Comparison of ENCODE assay signal across 11 mouse cellular contexts in genomic region chr5:115524471-115524870, GRCm38 (mm10). TPM values are rescaled to one million over a fixed set of nuclear protein-coding genes. Genes with fewer than 3 reads are reported as not detected.
DNase-seq lines count a peak whose midpoint lies in the region; ATAC-seq and TF ChIP-seq lines count a peak whose summit lies in the region.
"Had no signal": no experiment of that assay in that cellular context is flagged by ENCODE, and none has a peak within 500 bp of the region (broad histone marks: within the 10 kb centered on the region; RNA-seq: fewer than 3 reads in every experiment).

No protein-coding gene starts in this region.

- no peak overlapping the region for H3K4me3 ChIP-seq in kidney, adult 2 months (ENCODE audit: insufficient read depth, low read depth, low read length)
- H3K4me3 ChIP-seq in neural tube, embryonic 12.5 days: no peak overlapping the region
- no peak overlapping the region for H3K4me3 ChIP-seq in intestine, embryonic 16.5 days (ENCODE audit: low read length)
- H3K4me3 ChIP-seq in stomach, postnatal 0 days (ENCODE audit: low read depth, low read length): no peak overlapping the region

- H3K36me3 ChIP-seq in kidney, adult 2 months (ENCODE audit: control insufficient read depth, insufficient read depth, low read length): no peaks in the 10 kb centered on the region
- H3K36me3 ChIP-seq in neural tube, embryonic 12.5 days: no peaks in the 10 kb centered on the region
- H3K36me3 ChIP-seq in intestine, embryonic 16.5 days (ENCODE audit: control insufficient read depth, insufficient read depth, low read length): no peaks in the 10 kb centered on the region
- no peaks in the 10 kb centered on the region for H3K36me3 ChIP-seq in stomach, postnatal 0 days (ENCODE audit: control insufficient read depth, insufficient read depth, low read length)

- TF ChIP-seq POLR2A in kidney, adult 2 months (IDR thresholded peaks at IDR 0.05; ENCODE audit: low read depth, low read length): no peak

- DNase-seq in kidney, adult 2 months: no peak
- no peak for DNase-seq in kidney, adult 11 months
- DNase-seq in neural tube, embryonic 10.5 days (ENCODE audit: extremely low spot score, low spot score): no peak
- no peak for DNase-seq in stomach, postnatal 0 days (ENCODE audit: low spot score)
- DNase-seq in urinary bladder, adult 2 months (ENCODE audit: low spot score): no peak
- no peak for DNase-seq in right cerebral cortex, adult 18-20 months
- DNase-seq: adrenal gland, adult 8-10 months; cerebellum, adult 8-10 months; right cerebral cortex, postnatal 25 days had no signal

- 41% methylated on average over 12 of the region's 12 CpGs for WGBS in kidney, adult 2 months
- 52% methylated on average over 12 of the region's 12 CpGs for WGBS in neural tube, embryonic 12.5 days
- 52% methylated on average over 12 of the region's 12 CpGs for WGBS in intestine, embryonic 16.5 days
- WGBS in stomach, postnatal 0 days: 58% methylated on average over 12 of the region's 12 CpGs

- no peak overlapping the region for H3K9ac ChIP-seq in neural tube, embryonic 12.5 days
- H3K9ac ChIP-seq in intestine, embryonic 16.5 days (ENCODE audit: low read depth, low read length): peak overlapping the region; percentile 1
- H3K9ac ChIP-seq in stomach, postnatal 0 days (ENCODE audit: low read length): 0 out of 2 replicates have a peak overlapping the region, but pooled peaks have one; percentile 31

- peak overlapping the region; percentile 36 for H3K4me2 ChIP-seq in neural tube, embryonic 12.5 days (replicated peaks)
- no peak overlapping the region for H3K4me2 ChIP-seq in intestine, embryonic 16.5 days (ENCODE audit: low read depth, low read length)
- no peak overlapping the region; the same call in 1 of the 2 replicates for H3K4me2 ChIP-seq in stomach, postnatal 0 days (replicated peaks; ENCODE audit: low read depth)

- no peak for TF ChIP-seq EP300 in stomach, postnatal 0 days (optimal IDR thresholded peaks at IDR 0.05)

- no peak for TF ChIP-seq CTCF in kidney, adult 2 months (conservative IDR thresholded peaks at IDR 0.05; ENCODE audit: insufficient read depth, insufficient read length, low read depth, low read length)
- TF ChIP-seq CTCF in stomach, postnatal 0 days (IDR thresholded peaks at IDR 0.05; ENCODE audit: low read depth): no peak

- ATAC-seq in neural tube, embryonic 12.5 days (ENCODE audit: low FRiP score, low read depth): no peak
- ATAC-seq in intestine, embryonic 16.5 days: 0 out of 2 replicates have a peak, but pooled peaks have one; percentile 8
- ATAC-seq in stomach, postnatal 0 days (ENCODE audit: low FRiP score, low TSS enrichment): no peak

- H3K27ac ChIP-seq in kidney, adult 2 months (ENCODE audit: insufficient read depth, low read depth, low read length): peak overlapping the region; percentile 75
- H3K27ac ChIP-seq in neural tube, embryonic 12.5 days: no peak overlapping the region
- H3K27ac ChIP-seq in intestine, embryonic 16.5 days (ENCODE audit: low read length): peak overlapping the region; percentile 11; the same call in 1 of the 2 replicates
- H3K27ac ChIP-seq in stomach, postnatal 0 days (replicated peaks): peak overlapping the region; percentile 63; the same call in 1 of the 2 replicates

- peaks cover 68% of the 10 kb centered on the region for H3K4me1 ChIP-seq in kidney, adult 2 months (ENCODE audit: control insufficient read depth, insufficient read depth, low read length)
- H3K4me1 ChIP-seq in neural tube, embryonic 12.5 days: peaks cover 16% of the 10 kb centered on the region
- peaks cover 64% of the 10 kb centered on the region for H3K4me1 ChIP-seq in intestine, embryonic 16.5 days (ENCODE audit: control insufficient read depth, insufficient read depth, low read length)
- H3K4me1 ChIP-seq in stomach, postnatal 0 days (replicated peaks; ENCODE audit: control insufficient read depth, insufficient read depth): peaks cover 10% of the 10 kb centered on the region; the same call in 1 of the 2 replicates

- no peaks in the 10 kb centered on the region for H3K27me3 ChIP-seq in kidney, adult 2 months (replicated peaks; ENCODE audit: control insufficient read depth, insufficient read depth, low read length)
- H3K27me3 ChIP-seq in neural tube, embryonic 12.5 days (replicated peaks): no peaks in the 10 kb centered on the region
- no peaks in the 10 kb centered on the region for H3K27me3 ChIP-seq in intestine, embryonic 16.5 days (replicated peaks; ENCODE audit: control insufficient read depth, insufficient read depth, low read length)
- H3K27me3 ChIP-seq in stomach, postnatal 0 days (ENCODE audit: control insufficient read depth, insufficient read depth, low read length): no peaks in the 10 kb centered on the region

- H3K9me3 ChIP-seq in neural tube, embryonic 12.5 days: no peaks in the 10 kb centered on the region
- H3K9me3 ChIP-seq in intestine, embryonic 16.5 days (ENCODE audit: control insufficient read depth, low read length): no peaks in the 10 kb centered on the region
- H3K9me3 ChIP-seq in stomach, postnatal 0 days (ENCODE audit: control insufficient read depth, low read length): no peaks in the 10 kb centered on the region

RNA-seq across cellular contexts. Expression of gene Pxn, which starts 18.0 kb away (rescaled TPM):
- polyA plus RNA-seq in kidney, adult 2 months (2012; rRNA removed): 101 and 122 TPM in 2 replicates
- 29.4 and 33.5 TPM in 2 replicates for polyA plus RNA-seq in neural tube, embryonic 12.5 days (2016; fragmentation: Nextera tagmentation; extraction: Ambion mirVana)
- 71.9 and 88.2 TPM in 2 replicates for polyA plus RNA-seq in intestine, embryonic 16.5 days (2015; fragmentation: Nextera tagmentation; extraction: Ambion mirVana)
- polyA plus RNA-seq in stomach, postnatal 0 days (2015; fragmentation: Nextera tagmentation; extraction: Ambion mirVana): 21.1 and 25.8 TPM in 2 replicates
- 68.7 and 73.4 TPM in 2 replicates for polyA plus RNA-seq in urinary bladder, adult 2 months (2012; rRNA removed)

RNA-seq across cellular contexts. Expression of gene Rplp0, which starts 34.8 kb away (rescaled TPM):
- polyA plus RNA-seq in kidney, adult 2 months (2012; rRNA removed): 1,267 and 1,337 TPM in 2 replicates
- 843 and 890 TPM in 2 replicates for polyA plus RNA-seq in neural tube, embryonic 12.5 days (2016; fragmentation: Nextera tagmentation; extraction: Ambion mirVana)
- polyA plus RNA-seq in intestine, embryonic 16.5 days (2015; fragmentation: Nextera tagmentation; extraction: Ambion mirVana): 1,506 and 1,615 TPM in 2 replicates
- polyA plus RNA-seq in stomach, postnatal 0 days (2015; fragmentation: Nextera tagmentation; extraction: Ambion mirVana): 1,317 and 1,335 TPM in 2 replicates
- polyA plus RNA-seq in urinary bladder, adult 2 months (2012; rRNA removed): 2,459 and 2,490 TPM in 2 replicates

RNA-seq across cellular contexts. Expression of gene Sirt4, which starts 39.9 kb away (rescaled TPM):
- 34.0 and 49.3 TPM in 2 replicates for polyA plus RNA-seq in kidney, adult 2 months (2012; rRNA removed)
- polyA plus RNA-seq in neural tube, embryonic 12.5 days (2016; fragmentation: Nextera tagmentation; extraction: Ambion mirVana): 23.8 and 24.9 TPM in 2 replicates
- polyA plus RNA-seq in intestine, embryonic 16.5 days (2015; fragmentation: Nextera tagmentation; extraction: Ambion mirVana): 20.4 and 23.1 TPM in 2 replicates
- polyA plus RNA-seq in stomach, postnatal 0 days (2015; fragmentation: Nextera tagmentation; extraction: Ambion mirVana): 10.1 and 11.5 TPM in 2 replicates
- 56.1 and 75.8 TPM in 2 replicates for polyA plus RNA-seq in urinary bladder, adult 2 months (2012; rRNA removed)

RNA-seq across cellular contexts. Expression of gene Gcn1l1, which starts 40.6 kb away (rescaled TPM):
- polyA plus RNA-seq in kidney, adult 2 months (2012; rRNA removed): 42.2 and 45.4 TPM in 2 replicates
- polyA plus RNA-seq in neural tube, embryonic 12.5 days (2016; fragmentation: Nextera tagmentation; extraction: Ambion mirVana): 47.1 and 51.9 TPM in 2 replicates
- 25.5 and 26.3 TPM in 2 replicates for polyA plus RNA-seq in intestine, embryonic 16.5 days (2015; fragmentation: Nextera tagmentation; extraction: Ambion mirVana)
- 11.2 and 11.7 TPM in 2 replicates for polyA plus RNA-seq in stomach, postnatal 0 days (2015; fragmentation: Nextera tagmentation; extraction: Ambion mirVana)
- 17.8 and 26.4 TPM in 2 replicates for polyA plus RNA-seq in urinary bladder, adult 2 months (2012; rRNA removed)

RNA-seq across cellular contexts. Expression of gene Pla2g1b, which starts 58.4 kb away (rescaled TPM):
- polyA plus RNA-seq in kidney, adult 2 months (2012; rRNA removed): 0.74 TPM in 1 of 2 replicates, not detected in the other
- not detected in 2 replicates for polyA plus RNA-seq in neural tube, embryonic 12.5 days (2016; fragmentation: Nextera tagmentation; extraction: Ambion mirVana)
- polyA plus RNA-seq in intestine, embryonic 16.5 days (2015; fragmentation: Nextera tagmentation; extraction: Ambion mirVana): 1.2 and 1.3 TPM in 2 replicates
- 464 and 489 TPM in 2 replicates for polyA plus RNA-seq in stomach, postnatal 0 days (2015; fragmentation: Nextera tagmentation; extraction: Ambion mirVana)
- not detected in 2 replicates for polyA plus RNA-seq in urinary bladder, adult 2 months (2012; rRNA removed)
